Mouse (Mus musculus) T-helper 17 cell (primary cell): Measurements from ENCODE around the gene Pik3r5.

Experiments
- in situ Hi-C, 2 experiments: fragments of 300-600 bp; cut with MboI, MseI; formaldehyde crosslinking; loops; 1 replicate in 1 of 2; 2 replicates in 1 of 2; pipeline ENCODE4 v1.15.1; 2025; ENCODE audit warnings: high pct_unique_total_duplicates in 2 of 2

The Pik3r5 gene

DNA sequence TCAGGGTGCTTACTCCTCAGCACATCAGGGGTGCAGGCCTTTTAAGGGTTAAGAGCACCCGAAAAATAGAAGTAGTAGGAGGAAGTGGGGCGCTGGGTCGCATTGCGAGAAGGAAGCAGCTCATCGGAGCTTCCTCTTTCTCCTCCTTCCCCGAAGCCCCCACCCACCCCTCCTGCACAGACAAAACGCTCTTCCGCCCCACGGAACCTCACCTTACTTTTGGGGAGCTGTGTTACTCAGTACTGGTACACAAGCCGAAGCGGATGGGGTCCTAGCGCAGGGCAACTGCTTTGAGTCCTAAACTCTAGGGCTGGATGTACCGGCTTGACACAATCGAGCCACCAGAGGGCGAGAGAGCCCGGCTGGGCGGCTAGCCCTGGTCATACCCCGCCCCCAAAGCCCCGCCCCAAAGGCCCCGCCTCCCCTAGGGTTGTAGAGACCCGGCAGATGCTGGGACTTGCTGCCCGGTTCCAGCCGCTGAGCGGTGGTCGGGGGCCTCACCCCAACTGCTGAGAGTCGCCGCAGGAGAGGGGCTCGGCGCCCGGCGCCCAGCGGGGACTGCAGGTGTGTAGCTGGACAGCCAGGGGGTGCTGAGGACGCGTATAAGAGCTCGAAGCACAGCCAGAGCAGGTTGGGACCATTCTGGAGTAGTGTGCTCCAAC is at the start of gene Pik3r5:
Gene Pik3r5 (plus strand): TSS at position 423 of the 662 bp plus-strand sequence.
- in situ Hi-C loops: loop anchor here (5.0 to 25.0 kb wide), 4 partner anchors 40 to 1370 kb away; partner anchors contain the start of genes Adprm (in 1 of the 2) and Sco1 (in 1 of the 2)

- in situ Hi-C loops: no loop called here
Observed at GRCm38 (mm10) chr11:68383519-68383918, 48.4 kb upstream of the Pik3r5 start.

- in situ Hi-C loops: no loop called here
Observed at GRCm38 (mm10) chr11:68384131-68384530, 47.8 kb upstream of the Pik3r5 start.

DNA sequence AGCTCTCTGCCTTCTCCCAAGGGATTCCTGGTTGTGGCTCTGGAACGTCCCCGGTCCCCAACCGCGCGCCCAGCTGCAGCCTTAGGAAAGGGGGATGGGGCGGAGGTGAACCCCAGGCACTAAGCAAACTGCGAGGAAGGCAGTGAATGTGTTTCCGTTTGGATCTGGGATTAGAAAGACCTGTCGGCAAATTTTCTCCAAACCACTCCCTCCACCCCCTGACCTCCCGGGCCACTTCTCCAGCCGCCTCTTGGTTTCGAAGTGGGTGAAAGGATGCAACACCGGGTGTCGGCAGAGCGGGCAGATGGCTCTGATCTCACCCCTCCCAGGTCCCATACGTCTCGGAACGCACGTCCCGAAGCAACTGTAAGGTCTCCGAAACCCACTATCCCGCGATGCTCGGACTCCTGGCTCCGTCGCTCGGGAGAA is 47.3 kb upstream of the Pik3r5 start:
- in situ Hi-C loops: no loop called here

- in situ Hi-C loops: no loop called here
Observed at GRCm38 (mm10) chr11:68385021-68385821, 46.7 kb upstream of the Pik3r5 start.

GRCm38 (mm10) chr11:68385921-68386588 is 45.9 kb upstream of the Pik3r5 start:
- in situ Hi-C loops: no loop called here

- in situ Hi-C loops: no loop called here
Observed at GRCm38 (mm10) chr11:68386589-68387440, 45.1 kb upstream of the Pik3r5 start.

DNA sequence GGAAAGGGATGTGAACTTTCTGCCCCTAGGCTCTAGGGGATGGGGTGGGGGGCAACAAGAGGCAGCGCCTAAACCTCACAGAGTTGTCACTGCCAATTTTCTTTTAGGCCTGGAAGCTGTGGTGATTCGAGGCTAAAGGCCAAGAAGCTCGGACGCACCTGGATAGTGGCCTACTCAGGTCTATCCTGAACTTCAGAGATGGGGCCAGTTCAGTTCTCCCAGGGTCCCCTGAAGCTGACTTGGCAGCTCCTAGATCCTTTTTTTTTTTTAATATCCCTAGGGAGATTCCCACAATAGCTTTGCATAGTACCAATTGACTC is 44.5 kb upstream of the Pik3r5 start:
- in situ Hi-C loops: no loop called here

DNA sequence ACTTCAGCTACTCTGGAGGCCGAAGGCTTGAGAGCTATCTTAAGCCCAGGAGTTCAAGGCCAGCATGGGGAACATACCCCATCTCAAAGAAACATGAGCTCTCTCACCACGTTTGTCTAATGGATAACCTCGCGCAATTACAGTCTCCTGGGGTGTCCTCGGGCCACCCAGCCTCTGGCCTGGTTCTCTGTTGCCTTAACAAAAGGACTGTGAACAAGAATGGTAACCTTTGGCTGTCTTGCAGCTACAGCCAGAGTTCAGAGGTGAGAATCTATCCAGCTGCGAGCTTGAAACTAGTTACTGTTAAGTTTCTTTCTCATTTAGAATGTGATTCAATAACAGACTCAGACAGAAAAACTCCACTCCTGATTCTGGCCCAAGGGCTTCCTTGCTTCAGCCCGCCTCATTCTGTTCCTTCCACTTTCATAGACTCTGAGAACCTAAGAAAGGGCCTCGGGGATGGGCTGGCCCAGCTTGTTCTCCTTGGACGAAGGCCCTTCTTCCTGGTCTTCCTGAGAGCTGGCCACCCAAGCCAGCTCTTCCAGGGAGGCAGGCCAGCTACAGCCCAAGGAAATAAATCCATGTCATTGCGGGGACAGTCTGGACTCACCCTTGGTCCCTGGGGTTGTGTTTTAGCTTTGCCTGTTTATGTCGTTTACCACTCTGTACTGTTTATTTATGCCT is 43.8 kb upstream of the Pik3r5 start:
- in situ Hi-C loops: no loop called here

DNA sequence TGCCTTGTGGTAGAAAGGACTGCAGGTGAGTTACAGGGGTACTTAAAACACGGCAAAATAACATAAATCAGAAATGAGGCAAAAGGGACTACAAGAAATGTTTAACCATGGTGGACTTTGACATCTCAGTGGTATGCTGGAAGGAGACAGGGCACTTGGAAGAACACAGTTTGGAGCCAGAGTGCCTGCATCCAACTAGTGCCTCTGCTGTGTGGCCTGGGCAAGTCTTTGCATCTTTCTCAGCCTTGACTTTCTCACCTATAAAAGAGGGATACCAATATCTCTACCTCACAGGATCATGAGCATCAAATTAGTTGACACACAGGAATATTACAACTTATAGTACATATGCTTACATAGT is 43.3 kb upstream of the Pik3r5 start:
- in situ Hi-C loops: no loop called here

GRCm38 (mm10) chr11:68389621-68390020 is 42.3 kb upstream of the Pik3r5 start:
- in situ Hi-C loops: no loop called here

- in situ Hi-C loops: no loop called here
Observed at GRCm38 (mm10) chr11:68390381-68391287, 41.3 kb upstream of the Pik3r5 start.

DNA sequence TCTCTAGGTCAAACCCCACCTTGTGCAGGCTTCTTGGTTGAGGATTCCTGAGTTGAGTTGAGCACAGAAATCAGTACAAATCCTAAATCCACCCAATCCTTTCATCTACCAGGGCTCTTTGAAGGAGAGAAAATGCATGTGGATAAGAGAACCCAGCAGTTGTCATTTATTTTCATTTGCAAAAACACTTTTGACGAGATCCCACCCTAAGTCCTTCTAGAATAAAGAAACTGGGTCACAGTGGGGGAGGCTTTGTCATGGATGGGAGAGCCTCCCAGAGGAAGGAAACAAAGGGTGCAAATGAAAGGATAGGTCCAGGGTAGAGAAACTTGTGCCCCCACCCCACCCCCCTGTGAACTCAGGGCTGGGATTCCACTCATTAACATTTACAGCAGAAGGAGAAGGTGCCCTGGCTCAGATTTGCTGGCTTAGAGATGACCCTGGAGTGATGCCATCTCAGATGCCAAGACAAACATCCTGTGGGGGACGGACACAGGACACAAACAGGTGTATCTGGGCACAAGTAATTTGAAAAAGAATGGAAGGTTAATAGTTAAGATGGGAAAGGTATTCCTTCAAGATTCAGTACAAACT is 37.9 kb upstream of the Pik3r5 start:
- in situ Hi-C loops: no loop called here

- in situ Hi-C loops: no loop called here
Observed at GRCm38 (mm10) chr11:68394749-68395148, 37.2 kb upstream of the Pik3r5 start.

GRCm38 (mm10) chr11:68395546-68395945 is 36.4 kb upstream of the Pik3r5 start:
- in situ Hi-C loops: no loop called here

DNA sequence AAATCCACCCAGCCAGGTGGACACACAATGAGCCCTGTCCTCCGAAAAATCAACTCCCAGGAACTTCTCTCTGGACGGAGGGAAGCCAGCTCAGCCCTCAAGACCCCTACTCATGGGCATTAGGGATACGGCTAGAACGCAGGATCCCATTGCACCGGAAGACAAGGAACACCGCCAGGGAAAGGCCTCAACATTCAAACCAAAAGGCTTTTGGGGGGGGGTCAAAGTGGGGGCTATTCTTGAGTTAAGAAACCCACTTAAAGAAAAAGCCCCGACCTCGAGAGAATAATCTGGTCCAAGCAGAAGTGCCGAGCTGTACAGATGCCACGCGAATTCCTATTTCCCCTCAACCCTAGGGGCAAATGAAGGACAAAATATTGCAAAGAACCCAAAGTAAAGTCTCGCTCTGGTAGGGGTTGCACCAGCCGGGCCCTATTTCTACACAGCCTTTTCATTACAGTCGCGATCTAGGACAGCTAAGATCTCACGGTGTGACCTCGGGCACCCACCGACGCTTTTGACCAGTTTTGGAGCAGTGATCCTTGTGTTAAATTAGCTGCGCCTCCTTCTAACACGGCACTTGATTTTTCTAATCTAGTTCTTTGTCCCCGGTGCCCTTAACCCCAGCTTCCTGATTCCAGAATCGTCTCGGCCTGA is 32.9 kb upstream of the Pik3r5 start:
- in situ Hi-C loops: no loop called here

DNA sequence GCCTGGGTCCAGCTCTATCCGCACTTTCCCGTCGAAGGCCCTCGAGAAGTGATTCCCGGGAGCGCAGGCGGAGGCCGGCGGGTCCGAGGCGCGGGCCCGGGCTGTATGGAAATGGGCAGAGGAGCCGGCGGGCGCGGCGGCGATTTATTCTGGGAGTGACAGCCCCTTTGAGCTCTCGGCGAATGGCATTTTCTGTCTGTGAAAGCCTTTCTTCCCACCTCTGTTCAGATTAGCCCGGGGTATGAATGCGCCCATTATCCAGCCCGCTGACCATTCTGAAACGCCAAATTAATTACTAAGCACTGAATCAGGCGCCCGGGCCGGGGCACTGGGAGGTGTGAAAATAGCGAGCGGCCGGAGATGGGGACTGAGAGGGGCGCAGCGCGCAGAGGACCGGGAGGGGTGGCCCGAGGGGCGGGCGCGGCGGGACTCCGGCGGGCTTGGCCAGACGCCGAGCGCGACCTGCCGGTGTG is 32.3 kb upstream of the Pik3r5 start:
- in situ Hi-C loops: no loop called here

DNA sequence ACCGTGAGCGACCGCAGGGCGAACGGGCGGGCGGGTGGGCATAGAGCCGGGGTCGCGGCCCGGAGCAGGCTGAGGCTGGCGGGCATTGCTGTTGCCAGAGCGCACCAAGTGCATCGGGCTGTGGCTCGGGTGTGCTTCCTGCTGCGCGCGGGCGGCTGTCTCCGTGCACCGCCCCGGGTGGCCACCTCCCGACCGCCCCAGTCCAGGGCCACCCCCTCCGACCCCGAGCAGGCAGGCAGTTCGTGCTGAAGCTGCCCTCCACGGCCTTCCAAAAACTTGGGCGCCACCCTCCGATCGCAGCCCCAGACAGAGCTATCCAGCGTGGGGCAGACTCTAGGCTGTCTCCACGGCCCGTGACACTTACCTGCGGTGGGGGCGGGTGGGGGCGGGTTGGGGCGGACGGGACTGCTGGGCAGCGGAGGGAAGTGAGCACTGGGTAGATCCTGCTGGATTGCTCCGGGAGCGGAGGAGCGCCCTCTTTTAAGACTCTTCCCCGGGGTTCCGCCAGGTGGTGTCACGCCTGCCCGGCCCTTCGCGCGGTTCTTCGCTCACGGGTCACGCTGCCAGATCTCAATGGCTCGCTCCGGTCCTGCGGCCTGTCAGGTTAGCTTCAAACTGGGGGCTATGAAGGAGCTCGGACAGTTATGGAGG is 31.8 kb upstream of the Pik3r5 start:
- in situ Hi-C loops: no loop called here
